Mouse (Mus musculus) lung, postnatal 0 days (tissue): Measurements from ENCODE around the gene Zfp746. TPM values are rescaled to one million over a fixed set of nuclear protein-coding genes. Genes with fewer than 3 reads are reported as not detected.
A peak's percentile ranks its signal among the peaks of the same experiment; 100 is the strongest.

ENCODE experiments used
- ATAC-seq: fragments of 200-750 bp; cut with Nextera tagmentation; 2 replicates; pipeline ENCODE4 v1.8.0; 2017; ENCODE audit warnings: moderate library complexity
- DNase-seq: peaks from one replicate; pipeline ENCODE4 v3.0.0-alpha.2; 2016; ENCODE audit warnings: low spot score
- H3K27ac ChIP-seq: fragments of 300-500 bp; sonication (generic); 2 replicates; pipeline ENCODE4 v1.5.1; 2014; ENCODE audit warnings: antibody characterized with exemption, mild to moderate bottlenecking, low read length, mixed read lengths
- H3K27me3 ChIP-seq: fragments of 300-500 bp; sonication (generic); replicated peaks from 2 replicates; pipeline ENCODE4 v1.6.1; 2014; ENCODE audit warnings: low read length, mixed read lengths; ENCODE audit not compliant: insufficient read depth
- H3K36me3 ChIP-seq: fragments of 300-500 bp; sonication (generic); 2 replicates; pipeline ENCODE4 v1.6.1; 2014; ENCODE audit warnings: low read length, mixed read lengths; ENCODE audit not compliant: insufficient read depth
- H3K4me1 ChIP-seq: fragments of 300-500 bp; sonication (generic); 2 replicates; pipeline ENCODE4 v1.6.1; 2014; ENCODE audit warnings: antibody characterized with exemption, low read depth, low read length, mixed read lengths; ENCODE audit not compliant: insufficient read depth
- H3K4me2 ChIP-seq: fragments of 300-500 bp; sonication (generic); replicated peaks from 2 replicates; pipeline ENCODE4 v1.6.1; 2014; ENCODE audit warnings: low read depth, mild to moderate bottlenecking, low read length, moderate library complexity, mixed read lengths
- H3K4me3 ChIP-seq: fragments of 300-500 bp; sonication (generic); 2 replicates; pipeline ENCODE4 v1.5.1; 2014; ENCODE audit warnings: low read depth, low read length
- H3K9ac ChIP-seq: fragments of 300-500 bp; sonication (generic); replicated peaks from 2 replicates; pipeline ENCODE4 v1.6.1; 2014; ENCODE audit warnings: low read depth, mild to moderate bottlenecking
- H3K9me3 ChIP-seq: fragments of 300-500 bp; sonication (generic); 2 replicates; pipeline ENCODE4 v1.6.1; 2016; ENCODE audit warnings: low read length, mixed read lengths
- CTCF ChIP-seq: IDR thresholded peaks from 2 replicates; pipeline ENCODE4 v1.5.1; 2016; ENCODE audit warnings: antibody characterized with exemption, mild to moderate bottlenecking
- EP300 ChIP-seq: IDR thresholded peaks from 2 replicates; pipeline ENCODE4 v1.6.1; 2016; ENCODE audit warnings: antibody characterized with exemption, mild to moderate bottlenecking, control low read depth
- WGBS: fragments of 180-500 bp; shearing (Covaris S2); extraction: QIAGEN DNeasy Blood & Tissue Kit; methylation state at CpG from one replicate; pipeline ENCODE4 v1.1.7; 2014; 5-methylcytosine and 5-hydroxymethylcytosine counted together
- polyA plus RNA-seq: library from polyadenylated mRNA; unstranded; fragments of >200 nt; fragmentation: Nextera tagmentation; extraction: Ambion mirVana; gene quantifications from 2 replicates; pipeline ENCODE4 v1.2.1, GENCODE M21; 2015

Gene Zfp746
- polyA plus RNA-seq, 1 experiment from 2014 or later, result 13.5 TPM

GRCm38 (mm10) chr6:48047450-48048351 is 38.7 kb downstream of the Zfp746 start:
- WGBS, result 2% methylated on average over 58 of the region's 150 CpGs
- peak; percentile 48 for DNase-seq
- H3K9me3 ChIP-seq, result no peaks in the 10 kb centered on the region

GRCm38 (mm10) chr6:48047114-48047449 is 39.3 kb downstream of the Zfp746 start:
- ATAC-seq (no peak), DNase-seq (peak; percentile 22)
- peak overlapping the region; percentile 93 for H3K27ac ChIP-seq
- peaks cover 12% of the 10 kb centered on the region for H3K36me3 ChIP-seq
- 7% methylated on average over 12 of the region's 12 CpGs for WGBS
- H3K27me3 ChIP-seq, result no peaks in the 10 kb centered on the region
- H3K4me1 ChIP-seq, result peaks cover 5% of the 10 kb centered on the region
- peak; percentile 27; the same call in 1 of the 2 replicates for TF ChIP-seq CTCF
- TF ChIP-seq EP300, result no peak
- H3K4me3 ChIP-seq, result peak overlapping the region; percentile 80
- H3K9ac ChIP-seq, result peak overlapping the region; percentile 84
- H3K4me2 ChIP-seq, result peak overlapping the region; percentile 93
- H3K9me3 ChIP-seq, result no peaks in the 10 kb centered on the region

More at GRCm38 (mm10) chr6:48047450-48048351, 38.7 kb downstream of the Zfp746 start:
- peak overlapping the region; percentile 84 for H3K9ac ChIP-seq
- peak overlapping the region; percentile 80 for H3K4me3 ChIP-seq
- ATAC-seq, result peak; percentile 62
- peak overlapping the region; percentile 93 for H3K27ac ChIP-seq
- H3K36me3 ChIP-seq, result peaks cover 6% of the 10 kb centered on the region
- TF ChIP-seq CTCF (no peak; the same call in 1 of the 2 replicates), EP300 (no peak)
- H3K4me2 ChIP-seq, result peak overlapping the region; percentile 93
- H3K27me3 ChIP-seq, result no peaks in the 10 kb centered on the region
- H3K4me1 ChIP-seq, result peaks cover 5% of the 10 kb centered on the region

GRCm38 (mm10) chr6:48032661-48033060 is 53.7 kb downstream of the Zfp746 start:
- ATAC-seq (no peak), DNase-seq (no peak)
- Histone ChIP-seq H3K27ac (no peak overlapping the region), H3K4me3 (no peak overlapping the region), H3K27me3 (no peaks in the 10 kb centered on the region), H3K36me3 (peaks cover 34% of the 10 kb centered on the region), H3K9ac (no peak overlapping the region), H3K9me3 (no peaks in the 10 kb centered on the region), H3K4me1 (no peaks in the 10 kb centered on the region), H3K4me2 (no peak overlapping the region)
- TF ChIP-seq EP300, result no peak
- TF ChIP-seq CTCF, result no peak

- no peaks in the 10 kb centered on the region for H3K4me1 ChIP-seq
- H3K9ac ChIP-seq, result no peak overlapping the region
- WGBS, result 90% methylated on average over 10 of the region's 10 CpGs
- H3K36me3 ChIP-seq, result peaks cover 59% of the 10 kb centered on the region
- no peak overlapping the region for H3K4me3 ChIP-seq
- peaks cover 18% of the 10 kb centered on the region for H3K9me3 ChIP-seq
- H3K27ac ChIP-seq, result no peak overlapping the region
- no peak for TF ChIP-seq EP300
- TF ChIP-seq CTCF, result peak; percentile 40
- DNase-seq (no peak), ATAC-seq (no peak)
- H3K4me2 ChIP-seq, result no peak overlapping the region
- no peaks in the 10 kb centered on the region for H3K27me3 ChIP-seq
Observed at GRCm38 (mm10) chr6:48025905-48026660, 60.3 kb downstream of the Zfp746 start.

DNA sequence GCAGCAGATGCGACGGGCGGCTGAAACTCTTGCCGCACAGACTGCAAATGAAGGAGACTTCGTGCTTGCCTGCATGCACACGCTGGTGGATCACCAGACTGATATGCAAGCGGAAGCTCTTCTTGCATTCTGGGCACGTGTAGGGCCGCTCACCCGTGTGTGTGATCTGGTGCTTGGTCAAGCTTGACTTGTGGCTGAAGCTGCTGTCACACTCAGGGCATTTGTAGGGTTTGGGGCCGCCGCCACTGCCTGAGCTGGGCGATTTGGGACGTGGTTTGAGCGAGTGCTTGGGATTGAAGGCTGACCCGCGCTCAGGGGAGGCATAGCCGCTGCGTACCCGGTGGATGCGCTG is 61.4 kb downstream of the Zfp746 start:
- TF ChIP-seq CTCF, result no peak
- no peak for TF ChIP-seq EP300
- no peak overlapping the region for H3K27ac ChIP-seq
- peaks cover 18% of the 10 kb centered on the region for H3K9me3 ChIP-seq
- DNase-seq, result no peak
- no peaks in the 10 kb centered on the region for H3K27me3 ChIP-seq
- no peaks in the 10 kb centered on the region for H3K4me1 ChIP-seq
- H3K4me2 ChIP-seq, result no peak overlapping the region
- no peak overlapping the region for H3K9ac ChIP-seq
- H3K4me3 ChIP-seq, result no peak overlapping the region
- 87% methylated on average over 21 of the region's 21 CpGs for WGBS
- peaks cover 59% of the 10 kb centered on the region for H3K36me3 ChIP-seq
- ATAC-seq, result no peak

GRCm38 (mm10) chr6:48024330-48024993 is 61.9 kb downstream of the Zfp746 start:
- Histone ChIP-seq H3K9me3 (peaks cover 18% of the 10 kb centered on the region), H3K4me3 (no peak overlapping the region), H3K4me1 (no peaks in the 10 kb centered on the region), H3K27me3 (no peaks in the 10 kb centered on the region), H3K36me3 (peaks cover 56% of the 10 kb centered on the region), H3K27ac (no peak overlapping the region), H3K9ac (no peak overlapping the region), H3K4me2 (no peak overlapping the region)
- TF ChIP-seq CTCF (no peak), EP300 (no peak)
- no peak for DNase-seq
- 80% methylated on average over 42 of the region's 43 CpGs for whole genome bisulfite sequencing
- ATAC-seq, result no peak
